In genomic region chr16:78688251-78688650, GRCm38 (mm10) we compare ENCODE assay signal across 25 mouse cellular contexts.
DNase-seq lines count a peak whose midpoint lies in the region; ATAC-seq lines count a peak whose summit lies in the region.
"Had no signal": no experiment of that assay in that cellular context is flagged by ENCODE, and none has a peak within 500 bp of the region (broad histone marks: within the 10 kb centered on the region; RNA-seq: fewer than 3 reads in every experiment).

No protein-coding gene starts in this region.

- H3K4me2 ChIP-seq in neural tube, embryonic 11.5 days (ENCODE audit: low read depth) = no peak overlapping the region
- H3K4me2 ChIP-seq in embryonic facial prominence, embryonic 12.5 days (replicated peaks) = no peak overlapping the region
- H3K4me2 ChIP-seq in limb, embryonic 11.5 days (ENCODE audit: low read depth, severe bottlenecking) = no peak overlapping the region
- H3K4me2 ChIP-seq: embryonic facial prominence, embryonic 13.5 days; forebrain, embryonic 12.5 days; liver, embryonic 15.5 days; lung, embryonic 14.5 days had no signal

- H3K36me3 ChIP-seq in neural tube, embryonic 11.5 days (ENCODE audit: control insufficient read depth, insufficient read depth, low read length) = no peaks in the 10 kb centered on the region
- H3K36me3 ChIP-seq in embryonic facial prominence, embryonic 12.5 days = no peaks in the 10 kb centered on the region
- H3K36me3 ChIP-seq in limb, embryonic 11.5 days (ENCODE audit: control insufficient read depth, insufficient read depth, low read length) = no peaks in the 10 kb centered on the region
- H3K36me3 ChIP-seq: embryonic facial prominence, embryonic 13.5 days; forebrain, embryonic 12.5 days; liver, embryonic 15.5 days had no signal

- peak; percentile 14 for DNase-seq in neural tube, embryonic 11.5 days (ENCODE audit: low spot score)
- DNase-seq in neural tube, embryonic 10.5 days (ENCODE audit: extremely low spot score, low spot score) = no peak
- DNase-seq in limb, embryonic 11.5 days (ENCODE audit: low spot score) = peak; percentile 32
- no peak for DNase-seq in ovary, postnatal 14 days (ENCODE audit: low spot score)
- no peak for DNase-seq in kidney, postnatal 25 days
- DNase-seq in gastrocnemius, postnatal 36 days = no peak
- DNase-seq: adrenal gland, postnatal 14 days; cerebellum, adult 11 months; cerebellum, adult 9-11 months; forebrain, postnatal 0 days; heart, postnatal 14 days; kidney, adult 9 months; kidney, postnatal 14 days; lung, postnatal 14 days; midbrain, embryonic 14.5 days; right cerebral cortex, adult 18-20 months; thymus, postnatal 14 days had no signal

- no peak for ATAC-seq in neural tube, embryonic 11.5 days (ENCODE audit: insufficient read depth, low FRiP score, low TSS enrichment)
- ATAC-seq in embryonic facial prominence, embryonic 12.5 days (ENCODE audit: insufficient number of reproducible peaks, insufficient read depth, low FRiP score, low TSS enrichment) = 0 out of 2 replicates have a peak, but pooled peaks have one; percentile 56
- ATAC-seq in limb, embryonic 11.5 days (ENCODE audit: insufficient number of reproducible peaks, low FRiP score, low TSS enrichment, low read depth) = 0 out of 2 replicates have a peak, but pooled peaks have one; percentile 50
- ATAC-seq: CD4-positive, CD25-positive, alpha-beta regulatory T cell, adult 4 months; forebrain, postnatal 0 days; hindbrain, embryonic 16.5 days; intestine, postnatal 0 days had no signal

- no peaks in the 10 kb centered on the region for H3K4me1 ChIP-seq in neural tube, embryonic 11.5 days (ENCODE audit: control insufficient read depth, insufficient read depth, low read length)
- H3K4me1 ChIP-seq in embryonic facial prominence, embryonic 12.5 days = peaks cover 6% of the 10 kb centered on the region
- no peaks in the 10 kb centered on the region; the same call in 1 of the 2 replicates for H3K4me1 ChIP-seq in limb, embryonic 11.5 days (ENCODE audit: control insufficient read depth, insufficient read depth, low read length)
- H3K4me1 ChIP-seq: forebrain, embryonic 12.5 days; liver, embryonic 15.5 days had no signal

- H3K9me3 ChIP-seq in neural tube, embryonic 11.5 days (ENCODE audit: control insufficient read depth, low read length) = no peaks in the 10 kb centered on the region
- H3K9me3 ChIP-seq in embryonic facial prominence, embryonic 12.5 days = no peaks in the 10 kb centered on the region
- H3K9me3 ChIP-seq in limb, embryonic 11.5 days (ENCODE audit: control insufficient read depth, low read length) = no peaks in the 10 kb centered on the region
- H3K9me3 ChIP-seq: embryonic facial prominence, embryonic 13.5 days; forebrain, embryonic 12.5 days; liver, embryonic 15.5 days had no signal

- H3K27me3 ChIP-seq in neural tube, embryonic 11.5 days (ENCODE audit: control insufficient read depth, insufficient read depth, low read length) = no peaks in the 10 kb centered on the region
- no peaks in the 10 kb centered on the region for H3K27me3 ChIP-seq in embryonic facial prominence, embryonic 12.5 days
- no peaks in the 10 kb centered on the region for H3K27me3 ChIP-seq in limb, embryonic 11.5 days (ENCODE audit: control insufficient read depth, insufficient read depth, low read length)
- H3K27me3 ChIP-seq: embryonic facial prominence, embryonic 13.5 days; forebrain, embryonic 12.5 days; liver, embryonic 15.5 days had no signal

- no peak overlapping the region for H3K27ac ChIP-seq in neural tube, embryonic 11.5 days (ENCODE audit: low read depth, low read length)
- 0 out of 2 replicates have a peak overlapping the region, but pooled peaks have one; percentile 46 for H3K27ac ChIP-seq in embryonic facial prominence, embryonic 12.5 days
- no peak overlapping the region for H3K27ac ChIP-seq in limb, embryonic 11.5 days (replicated peaks; ENCODE audit: low read depth, low read length)
- H3K27ac ChIP-seq: embryonic facial prominence, embryonic 13.5 days; forebrain, embryonic 12.5 days; liver, embryonic 15.5 days had no signal

- H3K4me3 ChIP-seq in neural tube, embryonic 11.5 days (ENCODE audit: low read depth, low read length) = no peak overlapping the region
- H3K4me3 ChIP-seq in embryonic facial prominence, embryonic 12.5 days = no peak overlapping the region
- H3K4me3 ChIP-seq in limb, embryonic 11.5 days (ENCODE audit: low read depth, low read length) = no peak overlapping the region
- H3K4me3 ChIP-seq: embryonic facial prominence, embryonic 13.5 days; forebrain, embryonic 12.5 days; liver, embryonic 15.5 days had no signal

- intact Hi-C loops in gastrocnemius, postnatal 36 days (cut with DNase I) = no loop called here

- H3K9ac ChIP-seq in neural tube, embryonic 11.5 days (ENCODE audit: low read length) = no peak overlapping the region
- H3K9ac ChIP-seq in embryonic facial prominence, embryonic 12.5 days = no peak overlapping the region
- no peak overlapping the region for H3K9ac ChIP-seq in limb, embryonic 11.5 days (ENCODE audit: low read length)
- H3K9ac ChIP-seq: embryonic facial prominence, embryonic 13.5 days; forebrain, embryonic 12.5 days; forebrain, postnatal 0 days; liver, embryonic 15.5 days; lung, embryonic 14.5 days had no signal

Comparison
In these comparisons a context has a peak if more than half of its experiments do, and no peak if none do; other contexts are left out.
1. DNase-seq: peak in neural tube, embryonic 11.5 days (single experiment) and limb, embryonic 11.5 days (single experiment); none in neural tube, embryonic 10.5 days (single experiment), ovary, postnatal 14 days (single experiment), kidney, postnatal 25 days (0 of 2) and gastrocnemius, postnatal 36 days (0 of 2).